Mouse (Mus musculus): ENCODE data around the gene Ajap1. TPM values are rescaled to one million over a fixed set of nuclear protein-coding genes. Genes with fewer than 3 reads are reported as not detected.

Gene Ajap1
- polyA plus RNA-seq, 1 experiment from 2014 or later, result not detected

GRCm38 (mm10) chr4:153417164-153417896 is 65.3 kb downstream of the Ajap1 start:
- DNase-seq (no peak), ATAC-seq (no peak)
- no peak overlapping the region for H3K4me2 ChIP-seq (ENCODE audit: low read depth, low read length)
- 5% methylated on average over 23 of the region's 23 CpGs for WGBS (ENCODE audit: insufficient replicate concordance)
- no peak overlapping the region for H3K4me3 ChIP-seq (ENCODE audit: low read depth, low read length)
- no peaks in the 10 kb centered on the region for H3K36me3 ChIP-seq (replicated peaks; ENCODE audit: insufficient read depth, low read length)
- TF ChIP-seq CTCF (IDR thresholded peaks at IDR 0.05; ENCODE audit: low read depth) (no peak), EP300 (IDR thresholded peaks at IDR 0.05; ENCODE audit: low read depth) (no peak)
- H3K27ac ChIP-seq (ENCODE audit: low read depth), result no peak overlapping the region
- H3K27me3 ChIP-seq (ENCODE audit: insufficient read depth, low read length), result no peaks in the 10 kb centered on the region
- H3K9me3 ChIP-seq (ENCODE audit: low read length), result no peaks in the 10 kb centered on the region
- H3K4me1 ChIP-seq (ENCODE audit: insufficient read depth), result no peaks in the 10 kb centered on the region
- no peak overlapping the region for H3K9ac ChIP-seq (replicated peaks)

GRCm38 (mm10) chr4:153416111-153416510 is 66.5 kb downstream of the Ajap1 start:
- Histone ChIP-seq H3K4me3 (ENCODE audit: low read depth, low read length) (no peak overlapping the region), H3K4me1 (ENCODE audit: insufficient read depth) (no peaks in the 10 kb centered on the region), H3K9me3 (ENCODE audit: low read length) (no peaks in the 10 kb centered on the region), H3K27me3 (ENCODE audit: insufficient read depth, low read length) (no peaks in the 10 kb centered on the region), H3K36me3 (replicated peaks; ENCODE audit: insufficient read depth, low read length) (no peaks in the 10 kb centered on the region), H3K4me2 (ENCODE audit: low read depth, low read length) (no peak overlapping the region), H3K27ac (ENCODE audit: low read depth) (no peak overlapping the region), H3K9ac (replicated peaks) (no peak overlapping the region)
- WGBS (ENCODE audit: insufficient replicate concordance), result 49% methylated on average over 9 of the region's 9 CpGs
- ATAC-seq (no peak), DNase-seq (no peak)
- TF ChIP-seq EP300 (IDR thresholded peaks at IDR 0.05; ENCODE audit: low read depth), result no peak
- TF ChIP-seq CTCF (IDR thresholded peaks at IDR 0.05; ENCODE audit: low read depth), result no peak

- Histone ChIP-seq H3K4me2 (ENCODE audit: low read depth, low read length) (no peak overlapping the region), H3K36me3 (replicated peaks; ENCODE audit: insufficient read depth, low read length) (no peaks in the 10 kb centered on the region), H3K4me1 (ENCODE audit: insufficient read depth) (no peaks in the 10 kb centered on the region), H3K27me3 (ENCODE audit: insufficient read depth, low read length) (no peaks in the 10 kb centered on the region), H3K9ac (replicated peaks) (no peak overlapping the region), H3K9me3 (ENCODE audit: low read length) (peaks cover 8% of the 10 kb centered on the region; the same call in 1 of the 2 replicates), H3K27ac (ENCODE audit: low read depth) (no peak overlapping the region), H3K4me3 (ENCODE audit: low read depth, low read length) (no peak overlapping the region)
- DNase-seq (no peak), ATAC-seq (no peak)
- WGBS (ENCODE audit: insufficient replicate concordance), result 70% methylated on average over 8 of the region's 8 CpGs
- TF ChIP-seq CTCF (IDR thresholded peaks at IDR 0.05; ENCODE audit: low read depth), result no peak
- TF ChIP-seq EP300 (IDR thresholded peaks at IDR 0.05; ENCODE audit: low read depth), result no peak
Measured at GRCm38 (mm10) chr4:153398421-153398820, 84.2 kb downstream of the Ajap1 start.

GRCm38 (mm10) chr4:153387478-153387877 is 95.1 kb downstream of the Ajap1 start:
- 0 out of 2 replicates have a peak, but pooled peaks cover 5% of the 10 kb centered on the region for H3K9me3 ChIP-seq (ENCODE audit: low read length)
- ATAC-seq, result no peak
- H3K36me3 ChIP-seq (replicated peaks; ENCODE audit: insufficient read depth, low read length), result no peaks in the 10 kb centered on the region
- H3K4me3 ChIP-seq (ENCODE audit: low read depth, low read length), result no peak overlapping the region
- no peak overlapping the region for H3K27ac ChIP-seq (ENCODE audit: low read depth)
- no peak for DNase-seq
- TF ChIP-seq CTCF (IDR thresholded peaks at IDR 0.05; ENCODE audit: low read depth), result no peak
- no peak for TF ChIP-seq EP300 (IDR thresholded peaks at IDR 0.05; ENCODE audit: low read depth)
- H3K4me2 ChIP-seq (ENCODE audit: low read depth, low read length), result no peak overlapping the region
- H3K4me1 ChIP-seq (ENCODE audit: insufficient read depth), result no peaks in the 10 kb centered on the region
- no peak overlapping the region for H3K9ac ChIP-seq (replicated peaks)
- no peaks in the 10 kb centered on the region for H3K27me3 ChIP-seq (ENCODE audit: insufficient read depth, low read length)
- 85% methylated on average over 12 of the region's 12 CpGs for WGBS (ENCODE audit: insufficient replicate concordance)

- ATAC-seq (no peak), DNase-seq (no peak)
- Histone ChIP-seq H3K36me3 (replicated peaks; ENCODE audit: insufficient read depth, low read length) (no peaks in the 10 kb centered on the region), H3K4me1 (ENCODE audit: insufficient read depth) (no peaks in the 10 kb centered on the region), H3K9me3 (ENCODE audit: low read length) (no peaks in the 10 kb centered on the region), H3K4me3 (ENCODE audit: low read depth, low read length) (no peak overlapping the region), H3K9ac (replicated peaks) (no peak overlapping the region), H3K27me3 (ENCODE audit: insufficient read depth, low read length) (no peaks in the 10 kb centered on the region), H3K4me2 (ENCODE audit: low read depth, low read length) (no peak overlapping the region), H3K27ac (ENCODE audit: low read depth) (no peak overlapping the region)
- TF ChIP-seq EP300 (IDR thresholded peaks at IDR 0.05; ENCODE audit: low read depth), result no peak
- no peak for TF ChIP-seq CTCF (IDR thresholded peaks at IDR 0.05; ENCODE audit: low read depth)
- 53% methylated on average over 7 of the region's 7 CpGs for WGBS (ENCODE audit: insufficient replicate concordance)
Measured at GRCm38 (mm10) chr4:153381433-153381832, 101.2 kb downstream of the Ajap1 start.

GRCm38 (mm10) chr4:153380885-153381284 is 101.7 kb downstream of the Ajap1 start:
- H3K27ac ChIP-seq (ENCODE audit: low read depth), result no peak overlapping the region
- H3K4me3 ChIP-seq (ENCODE audit: low read depth, low read length), result no peak overlapping the region
- DNase-seq, result no peak
- H3K9ac ChIP-seq (replicated peaks), result no peak overlapping the region
- TF ChIP-seq EP300 (IDR thresholded peaks at IDR 0.05; ENCODE audit: low read depth) (no peak), CTCF (IDR thresholded peaks at IDR 0.05; ENCODE audit: low read depth) (no peak)
- no peaks in the 10 kb centered on the region for H3K4me1 ChIP-seq (ENCODE audit: insufficient read depth)
- no peaks in the 10 kb centered on the region for H3K36me3 ChIP-seq (replicated peaks; ENCODE audit: insufficient read depth, low read length)
- no peak overlapping the region for H3K4me2 ChIP-seq (ENCODE audit: low read depth, low read length)
- WGBS (ENCODE audit: insufficient replicate concordance), result 77% methylated on average over 10 of the region's 10 CpGs
- no peaks in the 10 kb centered on the region for H3K9me3 ChIP-seq (ENCODE audit: low read length)
- ATAC-seq, result no peak
- H3K27me3 ChIP-seq (ENCODE audit: insufficient read depth, low read length), result no peaks in the 10 kb centered on the region
